Mouse (Mus musculus): ENCODE data around the gene Gid8. TPM values are rescaled to one million over a fixed set of nuclear protein-coding genes. Genes with fewer than 3 reads are reported as not detected.
"Not testable (repeated sequence)": the region's sequence is repeated elsewhere in the genome, so short reads cannot be mapped to it uniquely, and the experiment has no call there.

Gene Gid8
- polyA plus RNA-seq, 1 experiment from 2014 or later, result 50.9 TPM

GRCm38 (mm10) chr2:180705066-180705465, 4.9 kb upstream of the Gid8 start:
- Histone ChIP-seq H3K27me3 (ENCODE audit: control insufficient read depth, insufficient read depth, low read depth, low read length) (no peaks in the 10 kb centered on the region), H3K4me2 (ENCODE audit: low read depth, low read length) (0 out of 2 replicates have a peak overlapping the region, but pooled peaks have one; percentile 0), H3K9me3 (ENCODE audit: control insufficient read depth, low read length) (no peaks in the 10 kb centered on the region), H3K36me3 (ENCODE audit: control insufficient read depth, insufficient read depth, low read length) (no peaks in the 10 kb centered on the region), H3K9ac (ENCODE audit: low read length) (no peak overlapping the region), H3K27ac (ENCODE audit: low read length) (peak overlapping the region; percentile 3; the same call in 1 of the 2 replicates), H3K4me1 (replicated peaks; ENCODE audit: control insufficient read depth, insufficient read depth, low read length) (peaks cover 32% of the 10 kb centered on the region), H3K4me3 (ENCODE audit: low read length) (no peak overlapping the region)
- ATAC-seq (ENCODE audit: low read depth), result no peak
- WGBS, result 77% methylated on average over 3 of the region's 3 CpGs

DNA sequence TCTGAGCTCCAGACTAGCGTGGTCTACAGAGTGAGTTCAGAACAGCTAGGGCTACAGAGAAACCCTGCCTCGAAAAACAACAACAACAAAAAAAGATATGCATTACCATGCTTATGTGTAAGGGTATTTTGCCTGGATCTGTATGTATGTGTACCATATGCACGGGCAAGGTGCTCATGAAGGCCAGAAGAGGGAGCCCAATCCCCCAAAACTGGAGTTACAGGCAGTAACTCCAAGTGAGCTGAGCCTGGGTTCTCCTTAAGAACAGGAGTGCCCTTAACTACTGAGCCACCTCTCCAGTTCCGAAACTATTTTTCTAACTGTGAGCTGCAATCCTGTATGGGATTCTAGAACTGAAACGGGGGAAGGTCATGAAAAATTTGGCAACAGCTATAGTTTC, 3.9 kb upstream of the Gid8 start:
- Histone ChIP-seq H3K27ac (ENCODE audit: low read length) (no peak overlapping the region), H3K27me3 (ENCODE audit: control insufficient read depth, insufficient read depth, low read depth, low read length) (no peaks in the 10 kb centered on the region), H3K4me2 (ENCODE audit: low read depth, low read length) (no peak overlapping the region), H3K36me3 (ENCODE audit: control insufficient read depth, insufficient read depth, low read length) (no peaks in the 10 kb centered on the region), H3K4me3 (ENCODE audit: low read length) (no peak overlapping the region), H3K9ac (ENCODE audit: low read length) (no peak overlapping the region), H3K4me1 (replicated peaks; ENCODE audit: control insufficient read depth, insufficient read depth, low read length) (peaks cover 24% of the 10 kb centered on the region), H3K9me3 (ENCODE audit: control insufficient read depth, low read length) (no peaks in the 10 kb centered on the region)
- WGBS, result 91% methylated on average over 5 of the region's 5 CpGs
- ATAC-seq (ENCODE audit: low read depth), result no peak

- Histone ChIP-seq H3K4me3 (ENCODE audit: low read length) (peak overlapping the region; percentile 98), H3K9me3 (ENCODE audit: control insufficient read depth, low read length) (no peaks in the 10 kb centered on the region), H3K9ac (ENCODE audit: low read length) (peak overlapping the region; percentile 96), H3K4me1 (replicated peaks; ENCODE audit: control insufficient read depth, insufficient read depth, low read length) (peaks cover 20% of the 10 kb centered on the region), H3K4me2 (ENCODE audit: low read depth, low read length) (peak overlapping the region; percentile 90), H3K36me3 (ENCODE audit: control insufficient read depth, insufficient read depth, low read length) (peaks cover 8% of the 10 kb centered on the region), H3K27ac (ENCODE audit: low read length) (peak overlapping the region; percentile 90), H3K27me3 (ENCODE audit: control insufficient read depth, insufficient read depth, low read depth, low read length) (no peaks in the 10 kb centered on the region)
- peak; percentile 63 for ATAC-seq (ENCODE audit: low read depth)
- under 1% methylated on average over 39 of the region's 39 CpGs for WGBS
Observed at GRCm38 (mm10) chr2:180709023-180709922, 644 bp upstream of the Gid8 start.

- H3K27ac ChIP-seq (ENCODE audit: low read length), result peak overlapping the region; percentile 87
- peak overlapping the region; percentile 98 for H3K4me3 ChIP-seq (ENCODE audit: low read length)
- H3K9me3 ChIP-seq (ENCODE audit: control insufficient read depth, low read length), result no peaks in the 10 kb centered on the region
- peaks cover 20% of the 10 kb centered on the region for H3K4me1 ChIP-seq (replicated peaks; ENCODE audit: control insufficient read depth, insufficient read depth, low read length)
- H3K4me2 ChIP-seq (ENCODE audit: low read depth, low read length), result peak overlapping the region; percentile 88
- H3K36me3 ChIP-seq (ENCODE audit: control insufficient read depth, insufficient read depth, low read length), result peaks cover 14% of the 10 kb centered on the region
- WGBS, result 2% methylated on average over 47 of the region's 64 CpGs
- H3K9ac ChIP-seq (ENCODE audit: low read length), result peak overlapping the region; percentile 100
- ATAC-seq (ENCODE audit: low read depth), result no peak; the same call in 1 of the 2 replicates
- H3K27me3 ChIP-seq (ENCODE audit: control insufficient read depth, insufficient read depth, low read depth, low read length), result no peaks in the 10 kb centered on the region
Observed at GRCm38 (mm10) chr2:180710276-180711155, 599 bp downstream of the Gid8 start.

GRCm38 (mm10) chr2:180711527-180711926, 1.6 kb downstream of the Gid8 start:
- no peak for ATAC-seq (ENCODE audit: low read depth)
- Histone ChIP-seq H3K27me3 (ENCODE audit: control insufficient read depth, insufficient read depth, low read depth, low read length) (no peaks in the 10 kb centered on the region), H3K9me3 (ENCODE audit: control insufficient read depth, low read length) (no peaks in the 10 kb centered on the region), H3K4me1 (replicated peaks; ENCODE audit: control insufficient read depth, insufficient read depth, low read length) (peaks cover 20% of the 10 kb centered on the region), H3K27ac (ENCODE audit: low read length) (no peak overlapping the region), H3K4me2 (ENCODE audit: low read depth, low read length) (peak overlapping the region; percentile 88), H3K36me3 (ENCODE audit: control insufficient read depth, insufficient read depth, low read length) (peaks cover 16% of the 10 kb centered on the region), H3K9ac (ENCODE audit: low read length) (peak overlapping the region; percentile 100), H3K4me3 (ENCODE audit: low read length) (peak overlapping the region; percentile 98)
- 74% methylated on average over 4 of the region's 4 CpGs for WGBS

DNA sequence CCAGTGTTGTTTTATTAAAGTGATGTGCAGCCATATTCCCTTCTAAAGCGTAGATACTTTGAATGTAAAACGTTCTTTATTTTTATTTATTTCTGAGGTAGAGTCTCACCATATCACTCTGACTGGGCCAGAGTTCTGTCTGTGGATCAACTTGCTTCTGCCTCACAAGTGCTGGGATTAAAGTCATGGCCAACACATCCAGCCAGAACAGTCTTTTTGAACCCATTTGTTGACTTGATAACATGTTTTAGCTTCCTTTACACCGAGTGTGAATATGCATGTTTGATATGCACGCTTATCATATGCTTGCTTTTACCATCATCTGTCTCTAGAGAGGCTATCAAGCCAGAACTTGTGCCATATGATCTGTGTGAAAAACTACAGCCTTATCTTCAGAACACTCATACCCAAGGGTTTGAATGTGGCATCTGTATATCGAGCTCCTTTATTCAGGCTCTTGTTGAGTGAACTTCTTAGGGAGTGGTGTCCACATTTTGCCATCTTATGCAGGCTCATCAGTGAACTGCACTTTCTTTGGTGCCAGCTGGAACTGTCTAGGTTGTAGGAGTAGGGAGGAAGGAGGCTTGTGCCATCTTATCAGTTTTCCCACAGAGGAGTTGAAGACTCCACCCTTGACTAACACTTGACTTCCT, 2.2 kb downstream of the Gid8 start:
- H3K9me3 ChIP-seq (ENCODE audit: control insufficient read depth, low read length), result no peaks in the 10 kb centered on the region
- peaks cover 21% of the 10 kb centered on the region for H3K36me3 ChIP-seq (ENCODE audit: control insufficient read depth, insufficient read depth, low read length)
- peaks cover 20% of the 10 kb centered on the region for H3K4me1 ChIP-seq (replicated peaks; ENCODE audit: control insufficient read depth, insufficient read depth, low read length)
- H3K4me3 ChIP-seq (ENCODE audit: low read length), result no peak overlapping the region
- no peak overlapping the region for H3K9ac ChIP-seq (ENCODE audit: low read length)
- WGBS, result 88% methylated on average over 5 of the region's 5 CpGs
- no peak overlapping the region for H3K27ac ChIP-seq (ENCODE audit: low read length)
- H3K27me3 ChIP-seq (ENCODE audit: control insufficient read depth, insufficient read depth, low read depth, low read length), result no peaks in the 10 kb centered on the region
- ATAC-seq (ENCODE audit: low read depth), result no peak
- no peak overlapping the region for H3K4me2 ChIP-seq (ENCODE audit: low read depth, low read length)

- not testable (repeated sequence) for H3K9ac ChIP-seq (ENCODE audit: low read length); H3K27ac ChIP-seq (ENCODE audit: low read length); ATAC-seq (ENCODE audit: low read depth); H3K9me3 ChIP-seq (ENCODE audit: control insufficient read depth, low read length); H3K4me3 ChIP-seq (ENCODE audit: low read length); H3K4me1 ChIP-seq (replicated peaks; ENCODE audit: control insufficient read depth, insufficient read depth, low read length); H3K27me3 ChIP-seq (ENCODE audit: control insufficient read depth, insufficient read depth, low read depth, low read length); H3K4me2 ChIP-seq (ENCODE audit: low read depth, low read length)
- 76% methylated on average over 5 of the region's 5 CpGs for WGBS
- H3K36me3 ChIP-seq (ENCODE audit: control insufficient read depth, insufficient read depth, low read length), result peaks cover 36% of the 10 kb centered on the region
Observed at GRCm38 (mm10) chr2:180722748-180723147, 12.8 kb downstream of the Gid8 start.

- WGBS, result 44% methylated on average over 2 of the region's 2 CpGs
- Histone ChIP-seq H3K27me3 (ENCODE audit: control insufficient read depth, insufficient read depth, low read depth, low read length) (no peaks in the 10 kb centered on the region), H3K9ac (ENCODE audit: low read length) (no peak overlapping the region), H3K4me2 (ENCODE audit: low read depth, low read length) (no peak overlapping the region), H3K4me1 (replicated peaks; ENCODE audit: control insufficient read depth, insufficient read depth, low read length) (peaks cover 8% of the 10 kb centered on the region; the same call in 1 of the 2 replicates), H3K9me3 (ENCODE audit: control insufficient read depth, low read length) (no peaks in the 10 kb centered on the region), H3K36me3 (ENCODE audit: control insufficient read depth, insufficient read depth, low read length) (peaks cover 28% of the 10 kb centered on the region), H3K4me3 (ENCODE audit: low read length) (no peak overlapping the region), H3K27ac (ENCODE audit: low read length) (no peak overlapping the region)
- no peak for ATAC-seq (ENCODE audit: low read depth)
Observed at GRCm38 (mm10) chr2:180723865-180724264, 13.9 kb downstream of the Gid8 start.

All from lung, embryonic 16.5 days (tissue).